Mouse (Mus musculus) myocyte (in vitro differentiated cells): ENCODE results near the gene Krt1.

Experiments used
- CEBPB ChIP-seq: IDR thresholded peaks from 2 replicates; pipeline ENCODE4 v1.6.1; 2011; ENCODE audit warnings: mild to moderate bottlenecking, moderate library complexity; ENCODE audit not compliant: poor library complexity, insufficient read depth, severe bottlenecking
- E2F4 ChIP-seq: IDR thresholded peaks from one replicate; pipeline ENCODE4 v1.6.1; 2011; ENCODE audit warnings: mild to moderate bottlenecking, control low read depth, moderate library complexity; ENCODE audit not compliant: insufficient read depth
- MAX ChIP-seq: IDR thresholded peaks from one replicate; pipeline ENCODE4 v1.6.1; 2011; ENCODE audit warnings: low read depth, mild to moderate bottlenecking, control low read depth
- MYOG ChIP-seq, 3 experiments: IDR thresholded peaks; one replicate each; pipeline ENCODE4 v1.6.1; 2011; ENCODE audit warnings: control low read depth in 2 of 3, low read depth in 2 of 3, mild to moderate bottlenecking in 2 of 3; ENCODE audit not compliant: insufficient read length in 2 of 3, control insufficient read depth in 1 of 3, insufficient read depth in 1 of 3
- POLR2A ChIP-seq: IDR thresholded peaks from one replicate; pipeline ENCODE4 v1.6.1; 2011; ENCODE audit warnings: low read depth, mild to moderate bottlenecking, control low read depth, moderate library complexity; ENCODE audit not compliant: insufficient read length
- POLR2AphosphoS2 ChIP-seq: IDR thresholded peaks from one replicate; pipeline ENCODE4 v1.6.1; 2011; ENCODE audit warnings: low read depth, control low read depth; ENCODE audit not compliant: insufficient read length
- SRF ChIP-seq: IDR thresholded peaks from one replicate; pipeline ENCODE4 v1.6.1; 2011; ENCODE audit warnings: low read depth; ENCODE audit not compliant: control insufficient read depth, insufficient read length
- TCF3 ChIP-seq: IDR thresholded peaks from one replicate; pipeline ENCODE4 v1.6.1; 2011; ENCODE audit warnings: low read depth, control low read depth; ENCODE audit not compliant: insufficient read length
- USF1 ChIP-seq: IDR thresholded peaks from one replicate; pipeline ENCODE4 v1.6.1; 2011; ENCODE audit warnings: low read depth, mild to moderate bottlenecking, control low read depth, moderate library complexity

DNA sequence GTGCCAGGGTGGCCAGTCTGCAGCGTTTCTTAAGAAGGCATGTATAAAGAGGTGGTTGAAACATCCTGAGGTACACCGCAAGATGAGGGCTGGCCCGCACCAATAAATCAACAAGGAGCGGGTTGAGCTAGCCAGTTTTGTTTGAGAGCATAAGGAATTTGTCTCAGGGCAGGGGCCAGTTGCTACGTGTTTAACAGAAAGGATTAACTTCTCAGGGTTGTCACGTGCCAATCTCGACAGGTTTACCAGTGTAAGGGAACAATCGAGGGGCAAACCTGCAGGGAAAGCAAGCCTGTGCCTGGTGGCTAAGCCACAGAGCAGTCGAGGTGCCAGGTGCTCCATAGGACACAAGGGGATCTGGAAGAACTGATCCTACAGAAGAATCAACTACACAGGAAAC is 7.4 kb downstream of the Krt1 start:
- TF ChIP-seq CEBPB (no peak), POLR2A (no peak), TCF3 (no peak), USF1 (no peak), E2F4 (no peak), MYOG (IDR thresholded peaks at IDR 0.05; ENCODE audit: control insufficient read depth in 1 of 3, insufficient read depth in 1 of 3, insufficient read length in 2 of 3, low read depth in 2 of 3) (no peak), SRF (no peak), MAX (no peak), POLR2AphosphoS2 (no peak)
